Mouse (Mus musculus) left cerebral cortex, adult 18-20 months (tissue): ENCODE measurements around the gene Mettl21a. TPM values are rescaled to one million over a fixed set of nuclear protein-coding genes. Genes with fewer than 3 reads are reported as not detected.
"Not testable (repeated sequence)": the region's sequence is repeated elsewhere in the genome, so short reads cannot be mapped to it uniquely, and the experiment has no call there.

Experiments
- DNase-seq, 2 experiments: peaks; one replicate each; pipeline ENCODE4 v3.0.0; 2021 to 2022; ENCODE audit warnings: low spot score in 2 of 2, mixed read lengths in 1 of 2
- total RNA-seq, 2 experiments: library from RNA; stranded (reverse); gene quantifications; 2 replicates each; pipeline ENCODE4 v1.2.3; 2021

Gene Mettl21a
- total RNA-seq, 2 experiments from 2014 or later, result 12.5 to 13.3 TPM

DNA sequence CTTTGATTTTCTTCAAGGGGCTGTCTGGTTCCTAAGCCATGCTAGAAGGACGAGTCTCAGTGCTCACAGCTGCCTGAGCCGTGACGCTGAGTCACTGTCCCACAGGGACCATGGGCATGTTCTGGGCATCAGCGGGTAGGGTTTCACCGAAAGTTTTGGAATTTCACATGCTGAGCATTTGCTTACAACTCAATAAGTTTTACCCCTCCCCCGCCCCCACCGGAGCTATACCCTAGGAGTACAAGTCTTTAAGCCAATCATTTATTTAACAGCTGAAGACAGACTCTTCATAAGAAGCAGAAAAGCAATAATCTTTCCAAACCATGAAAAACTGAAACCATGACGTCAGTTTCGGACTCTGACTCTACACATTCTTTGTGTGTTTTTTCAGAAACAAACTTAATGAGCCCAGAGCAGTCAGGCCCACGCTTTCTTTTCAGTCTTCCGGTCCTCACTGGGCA, 1.5 kb downstream of the Mettl21a start:
- DNase-seq, result no peak

DNA sequence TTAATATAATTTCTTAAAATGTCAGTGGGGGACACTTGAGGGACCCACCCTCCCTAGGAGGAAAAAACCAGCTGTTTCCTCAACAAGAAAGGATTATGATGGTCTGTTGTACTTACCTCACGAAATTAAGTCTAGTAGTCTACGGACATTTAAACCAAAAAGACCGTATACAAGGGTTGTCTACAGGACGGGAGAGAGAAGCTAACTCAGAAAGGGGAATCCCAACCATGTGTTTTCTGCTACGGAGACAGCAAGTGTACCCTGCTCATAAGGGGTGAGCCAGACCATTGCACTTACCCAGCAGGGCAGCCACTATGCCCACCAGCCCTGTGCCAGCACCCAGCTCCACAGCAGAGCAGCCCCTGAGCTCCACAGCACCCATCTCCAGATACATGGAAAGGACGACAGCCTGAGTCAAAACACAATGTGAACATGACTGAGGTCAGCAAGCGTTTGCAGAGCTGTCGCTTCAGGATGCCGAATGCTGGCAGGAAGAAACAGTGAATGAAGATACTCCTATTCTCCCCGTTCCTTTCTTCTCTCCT, 2.2 kb downstream of the Mettl21a start:
- no peak for DNase-seq

DNA sequence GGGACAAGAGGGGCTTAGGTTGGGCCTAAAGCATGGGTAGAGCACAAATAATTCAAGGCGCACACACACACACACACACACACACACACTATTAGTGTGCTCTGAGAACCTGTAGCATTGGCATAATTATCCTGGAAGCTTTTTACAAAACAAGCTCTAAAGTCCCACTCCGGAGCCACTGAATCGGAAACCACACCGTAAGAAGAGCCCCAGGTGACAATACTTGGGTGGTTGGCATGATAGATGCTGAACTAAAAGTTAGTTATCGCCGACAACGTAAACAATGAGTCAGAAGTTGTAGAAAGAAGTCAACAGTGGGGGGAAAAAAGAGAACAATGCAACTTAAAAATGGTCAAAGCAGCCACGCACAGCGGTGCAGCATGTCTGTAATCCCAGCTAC, 2.7 kb downstream of the Mettl21a start:
- no peak for DNase-seq

DNA sequence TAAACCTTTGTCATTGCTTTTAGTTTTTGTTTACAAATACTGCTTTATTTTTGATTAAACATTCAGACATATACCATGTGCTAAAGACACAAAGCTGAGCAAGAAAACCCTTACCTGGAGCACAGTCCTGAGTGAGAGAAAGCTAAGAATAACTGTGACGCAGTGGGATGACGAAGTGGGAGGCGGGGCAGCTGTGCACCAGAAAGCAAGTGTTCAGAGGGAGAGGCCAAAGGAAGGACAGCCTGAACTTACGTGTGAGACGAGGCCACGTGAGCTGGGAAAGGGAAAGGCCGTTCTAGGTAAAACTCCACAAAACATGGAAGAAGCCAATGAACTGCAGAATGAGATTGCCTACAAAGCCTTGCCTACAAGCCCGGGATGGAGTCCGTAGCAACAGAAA, 7.1 kb downstream of the Mettl21a start:
- DNase-seq, result no peak

DNA sequence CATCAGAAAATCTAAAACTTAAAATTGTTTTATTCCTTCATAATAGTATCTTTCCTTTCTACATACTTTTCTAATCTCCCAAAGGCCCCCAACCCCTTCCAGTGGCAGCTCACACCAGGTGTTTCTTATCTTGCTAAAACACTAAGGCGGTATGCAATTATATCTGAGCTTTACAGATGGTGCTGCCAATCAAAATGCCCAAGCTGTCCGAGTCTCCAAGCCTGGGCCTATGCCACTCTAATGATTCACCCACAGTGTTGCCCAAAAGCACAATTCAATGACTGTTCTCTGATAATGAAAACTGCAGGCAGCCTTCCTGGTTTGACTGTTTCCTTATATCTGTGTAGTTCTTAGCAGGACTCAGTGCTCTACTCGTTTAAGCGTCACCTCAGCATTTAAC, 7.9 kb downstream of the Mettl21a start:
- no peak for DNase-seq

DNA sequence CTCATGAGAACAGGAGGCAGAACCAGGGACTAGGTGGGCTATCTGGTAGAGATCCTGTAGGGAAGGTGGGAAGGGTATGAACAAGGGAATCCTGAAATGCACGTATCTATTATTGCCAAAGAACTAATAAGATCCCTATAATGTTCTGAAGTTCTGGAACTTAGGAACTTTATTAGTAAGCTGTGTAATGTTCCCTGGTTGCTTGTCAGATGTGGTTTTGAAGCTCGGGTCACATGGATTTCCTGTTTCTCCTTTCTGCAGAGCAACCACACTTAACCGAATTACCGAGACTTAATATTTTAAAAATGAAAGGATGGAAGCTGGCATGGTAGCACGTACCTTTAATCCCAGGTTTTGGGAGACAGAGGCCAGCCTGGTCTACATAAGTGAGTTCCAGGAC, 13.7 kb downstream of the Mettl21a start:
- no peak for DNase-seq

DNA sequence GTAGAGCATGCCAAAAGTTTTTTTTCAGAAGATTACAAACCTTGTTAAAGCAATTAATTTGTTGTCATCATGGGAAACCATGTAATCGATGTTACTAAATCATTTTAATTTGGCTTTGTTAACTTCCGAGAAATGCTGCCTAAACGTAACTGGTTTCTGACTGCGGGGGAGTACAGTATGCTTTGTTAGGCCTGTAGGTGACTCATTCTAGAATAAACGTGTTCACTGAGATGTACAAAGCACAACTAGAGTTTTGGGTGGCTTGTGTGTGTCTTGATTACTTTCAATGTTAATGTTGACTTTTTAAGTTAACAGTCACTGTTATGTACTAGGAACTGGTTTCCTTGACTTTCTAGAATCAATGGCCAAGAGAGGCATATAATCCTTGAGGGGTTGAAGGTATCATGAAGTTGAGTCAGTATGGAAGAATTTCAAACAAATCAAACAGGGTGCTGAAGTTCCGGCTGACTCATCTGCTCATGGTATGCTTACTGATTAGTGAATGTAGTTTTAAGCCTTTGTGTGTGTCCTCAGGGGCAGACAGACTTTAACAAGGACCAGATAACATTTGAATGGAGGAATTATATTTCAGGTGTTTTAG, 15.7 kb downstream of the Mettl21a start:
- DNase-seq, result no peak

DNA sequence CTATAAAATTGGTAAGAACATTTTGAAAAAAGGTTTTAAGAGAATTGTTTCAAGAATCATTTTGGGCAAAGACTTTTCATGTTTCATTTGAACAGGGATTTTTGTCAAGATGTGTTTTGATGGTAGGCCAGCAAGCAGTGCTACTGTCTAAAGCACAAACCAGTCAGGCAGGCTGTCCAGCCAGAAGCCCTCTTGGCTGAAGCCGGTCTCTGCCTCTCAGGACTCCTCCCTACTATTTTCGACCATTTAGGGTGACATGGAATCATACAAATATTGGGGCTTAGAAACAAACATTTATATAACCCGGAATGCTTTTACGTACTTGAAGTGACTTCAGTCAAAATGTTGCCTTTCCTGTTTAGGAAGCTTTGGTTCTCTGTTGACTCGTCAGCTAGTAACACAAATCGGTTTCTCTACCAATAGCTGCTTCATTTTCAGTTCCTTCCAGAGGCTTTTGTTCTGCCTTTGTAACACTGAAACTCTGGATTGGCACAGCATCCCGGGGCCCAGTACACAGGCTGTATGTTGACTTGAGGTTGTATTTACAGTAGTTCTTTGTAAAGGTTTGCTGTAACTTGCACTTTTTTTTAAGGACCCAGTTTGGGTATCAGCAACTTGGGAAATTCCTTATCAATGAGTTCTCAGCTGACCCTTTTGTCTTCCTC, 16.5 kb downstream of the Mettl21a start:
- DNase-seq, result no peak

DNA sequence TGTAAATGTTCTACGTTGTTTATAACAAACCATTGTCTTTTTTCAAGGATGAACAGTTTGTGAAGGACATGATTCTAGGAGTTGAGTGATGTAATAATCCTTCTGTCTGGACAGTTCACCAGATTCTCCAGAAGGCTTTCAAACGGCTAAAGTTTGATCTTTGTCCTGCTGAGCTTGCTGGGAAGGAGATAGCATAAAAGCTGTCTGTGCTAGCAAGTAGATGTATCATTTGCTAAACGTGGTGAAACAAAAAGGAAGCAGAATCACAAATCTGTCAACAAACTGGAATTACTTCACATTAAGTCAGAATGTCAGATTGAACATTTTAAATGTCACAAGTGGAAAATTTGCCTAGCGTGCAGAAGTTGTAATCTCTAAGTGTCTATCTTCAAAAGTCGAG, 18.1 kb downstream of the Mettl21a start:
- no peak for DNase-seq

DNA sequence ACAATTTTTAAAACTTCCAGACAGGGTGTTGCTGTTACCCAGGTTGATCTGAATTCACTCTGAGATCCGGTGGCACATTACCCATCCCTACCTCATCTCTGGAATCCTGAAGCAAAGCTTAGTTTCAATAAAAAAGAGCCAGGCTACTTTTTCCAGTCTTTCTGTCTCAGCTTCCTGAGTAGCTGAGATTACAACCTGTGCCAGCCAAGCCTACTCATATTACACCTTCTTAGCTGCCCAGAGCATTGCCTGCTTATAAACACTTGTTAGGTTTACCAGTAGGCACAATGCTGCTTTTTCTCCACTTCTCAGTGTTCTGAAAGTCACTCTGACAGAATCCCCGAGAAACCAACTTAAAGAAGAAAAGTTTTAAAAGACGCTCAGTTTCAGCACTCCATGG, 38.2 kb downstream of the Mettl21a start:
- DNase-seq, result no peak

DNA sequence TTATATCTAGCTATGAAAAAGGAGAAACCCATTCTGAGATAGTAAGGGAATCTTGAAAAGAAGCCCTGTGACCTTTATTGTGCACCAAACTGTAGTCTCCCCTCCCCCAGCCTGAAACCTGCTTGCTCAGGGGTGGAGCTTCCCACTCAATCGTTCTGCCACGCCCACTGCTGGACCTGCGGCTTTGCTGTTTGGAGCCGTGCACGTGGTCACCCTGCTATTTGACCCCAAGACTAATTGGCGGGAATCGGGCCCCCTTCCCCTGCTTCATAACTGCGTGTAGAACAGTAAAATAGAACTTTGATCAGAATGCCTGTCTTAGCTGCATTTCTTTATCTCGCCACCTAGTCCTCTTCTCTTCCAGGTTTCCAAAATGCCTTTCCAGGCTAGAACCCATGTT, 39.1 kb downstream of the Mettl21a start:
- DNase-seq, result not testable (repeated sequence)

DNA sequence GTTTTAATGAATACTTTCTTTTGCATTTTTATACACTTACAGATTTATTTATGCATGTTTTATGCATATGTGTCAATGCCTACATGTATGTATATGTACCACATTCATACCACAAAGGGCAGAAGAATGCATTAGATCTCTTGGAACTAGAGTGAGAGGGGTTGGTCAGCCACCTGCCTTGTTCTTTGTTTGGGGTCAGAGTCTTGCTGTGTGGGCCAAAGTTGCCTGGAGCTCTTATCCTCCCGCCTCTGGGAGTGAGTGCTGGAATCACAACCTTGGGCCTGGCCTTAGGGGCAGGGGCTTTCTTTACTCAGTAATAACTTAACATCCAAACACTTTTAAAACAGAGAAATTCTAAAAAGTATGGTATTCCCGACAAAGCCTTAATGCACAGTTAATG, 40.3 kb downstream of the Mettl21a start:
- no peak for DNase-seq

DNA sequence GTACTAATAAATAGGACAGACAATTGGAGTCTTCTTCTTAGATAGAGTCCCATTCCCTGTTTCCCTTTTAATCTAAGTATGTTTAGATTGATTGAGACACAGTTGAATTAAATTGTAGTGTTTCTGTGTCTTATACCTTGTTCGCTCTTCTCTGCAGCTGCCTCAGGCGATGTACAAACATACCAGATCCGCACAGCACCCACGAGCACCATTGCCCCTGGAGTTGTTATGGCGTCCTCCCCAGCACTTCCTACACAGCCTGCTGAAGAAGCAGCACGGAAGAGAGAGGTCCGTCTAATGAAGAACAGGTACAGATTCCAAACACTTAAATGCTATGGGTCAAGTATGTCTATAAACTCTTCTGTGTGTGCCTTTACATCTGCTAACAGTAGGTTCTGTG, 41.0 kb downstream of the Mettl21a start:
- no peak for DNase-seq

DNA sequence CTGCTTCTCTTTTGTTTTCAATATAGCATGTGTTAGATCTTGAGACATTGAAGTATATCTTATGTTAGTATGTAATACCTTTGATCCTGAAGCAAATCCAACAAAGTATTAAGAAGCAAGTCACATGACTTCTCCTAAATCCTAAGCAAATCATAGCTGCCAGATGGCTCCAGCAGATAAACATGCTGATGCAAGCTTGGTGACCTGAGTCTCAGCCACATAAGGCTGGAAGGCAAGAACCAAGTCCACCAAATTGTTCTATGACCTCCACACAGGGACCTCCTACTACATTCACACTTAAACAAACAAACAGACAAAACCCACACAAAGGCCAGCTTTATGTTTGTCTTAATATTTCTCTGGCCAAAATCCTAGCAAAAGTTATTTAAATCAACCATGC, 48.8 kb downstream of the Mettl21a start:
- no peak for DNase-seq

DNA sequence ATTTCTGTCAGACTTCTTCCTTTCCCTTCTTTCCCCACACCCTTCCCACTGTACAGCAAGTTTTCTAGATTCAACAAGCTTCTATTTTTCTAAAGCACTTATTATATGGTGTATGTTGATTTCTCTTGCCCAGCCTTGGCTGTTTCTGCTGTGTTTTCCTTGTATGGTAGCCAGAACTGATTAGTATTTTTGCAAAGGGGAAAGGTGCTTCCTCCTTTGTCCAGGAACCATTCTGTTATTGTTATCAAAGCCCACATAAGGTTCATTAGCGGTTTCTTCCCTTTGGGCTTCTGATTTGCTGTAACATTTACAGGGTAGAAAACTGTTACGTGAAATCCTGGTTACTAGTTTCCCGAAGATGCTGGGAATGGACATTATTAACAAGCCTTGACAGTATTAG, 56.9 kb downstream of the Mettl21a start:
- no peak for DNase-seq

Other genes with a start within 250 kb of the Mettl21a start
- 10 to 100 TPM; 55.2 TPM for gene Creb1, start 84.6 kb downstream of the Mettl21a start, total RNA-seq
- gene Ccnyl1, start 73.2 kb upstream of the Mettl21a start, total RNA-seq, result 10 to 100 TPM; 20.5 to 22.0 TPM
- 1 to 10 TPM; 1.4 to 1.8 TPM for gene Fzd5, start 120.5 kb upstream of the Mettl21a start, total RNA-seq